Mouse (Mus musculus) small intestine, adult 2 months (tissue): ENCODE results near the gene Ncdn. TPM values are rescaled to one million over a fixed set of nuclear protein-coding genes. Genes with fewer than 3 reads are reported as not detected.

ENCODE experiments used
- H3K27ac ChIP-seq: fragments of 200-500 bp; 2 replicates; pipeline ENCODE4 v1.5.1; 2012; ENCODE audit warnings: low read depth, low read length, control low read depth, inconsistent platforms; ENCODE audit not compliant: insufficient read depth
- H3K27me3 ChIP-seq: fragments of 200-500 bp; 2 replicates; pipeline ENCODE4 v1.6.1; 2012; ENCODE audit warnings: mild to moderate bottlenecking, moderate library complexity, low read length, inconsistent platforms; ENCODE audit not compliant: control insufficient read depth, insufficient read depth
- H3K36me3 ChIP-seq: fragments of 200-500 bp; 2 replicates; pipeline ENCODE4 v1.6.1; 2012; ENCODE audit warnings: mild to moderate bottlenecking, low read length, control low read depth, inconsistent platforms; ENCODE audit not compliant: control insufficient read depth, insufficient read depth
- H3K4me1 ChIP-seq: fragments of 200-500 bp; 2 replicates; pipeline ENCODE4 v1.6.1; 2012; ENCODE audit warnings: low read length, inconsistent platforms, mixed read lengths; ENCODE audit not compliant: control insufficient read depth, insufficient read depth, insufficient read length
- H3K4me3 ChIP-seq: fragments of 200-500 bp; 2 replicates; pipeline ENCODE4 v1.5.1; 2012; ENCODE audit warnings: low read depth, mild to moderate bottlenecking, control low read depth, inconsistent platforms, low read length, moderate library complexity
- CTCF ChIP-seq: fragments of 200-500 bp; IDR thresholded peaks from 2 replicates; pipeline ENCODE4 v1.5.1; 2012; ENCODE audit warnings: low read depth, mild to moderate bottlenecking, control low read depth, inconsistent platforms, low read length, moderate library complexity, mixed read lengths; ENCODE audit not compliant: insufficient replicate concordance, insufficient read length; ENCODE audit errors: extremely low read depth
- POLR2A ChIP-seq: fragments of 200-500 bp; IDR thresholded peaks from 2 replicates; pipeline ENCODE4 v1.6.1; 2012; ENCODE audit warnings: low read depth, mild to moderate bottlenecking, control low read depth, inconsistent platforms, low read length, moderate library complexity
- WGBS: fragments of 180-500 bp; shearing (Covaris S2); methylation state at CpG from one replicate; pipeline ENCODE4 v1.1.7; 2018; 5-methylcytosine and 5-hydroxymethylcytosine counted together
- polyA plus RNA-seq: library from polyadenylated mRNA; depleted of rRNA; stranded (reverse); fragments of >200 nt; gene quantifications from 2 replicates; pipeline ENCODE4 v1.2.3, GENCODE M21; 2012

Gene Ncdn
- polyA plus RNA-seq, 1 experiment = 27.2 TPM

GRCm38 (mm10) chr4:126752608-126753141 is 563 bp downstream of the Ncdn start:
- under 1% methylated on average over 23 of the region's 23 CpGs for WGBS

GRCm38 (mm10) chr4:126752024-126752607 is 1.1 kb downstream of the Ncdn start:
- TF ChIP-seq POLR2A (no peak), CTCF (no peak)
- WGBS = 17% methylated on average over 13 of the region's 13 CpGs
- no peak overlapping the region for H3K27ac ChIP-seq

More at GRCm38 (mm10) chr4:126752608-126753141, 563 bp downstream of the Ncdn start:
- peaks cover 11% of the 10 kb centered on the region; the same call in 1 of the 2 replicates for H3K36me3 ChIP-seq
- H3K4me3 ChIP-seq = peak overlapping the region; percentile 94
- no peaks in the 10 kb centered on the region for H3K27me3 ChIP-seq
- TF ChIP-seq CTCF = no peak
- no peak for TF ChIP-seq POLR2A
- H3K4me1 ChIP-seq = peaks cover 16% of the 10 kb centered on the region
- H3K27ac ChIP-seq = no peak overlapping the region

GRCm38 (mm10) chr4:126751556-126752023 is 1.6 kb downstream of the Ncdn start:
- TF ChIP-seq POLR2A = no peak
- no peak for TF ChIP-seq CTCF
- Histone ChIP-seq H3K4me1 (peaks cover 16% of the 10 kb centered on the region), H3K27me3 (no peaks in the 10 kb centered on the region), H3K27ac (no peak overlapping the region), H3K36me3 (peaks cover 19% of the 10 kb centered on the region), H3K4me3 (no peak overlapping the region)
- WGBS = 84% methylated on average over 10 of the region's 10 CpGs

More at GRCm38 (mm10) chr4:126752024-126752607, 1.1 kb downstream of the Ncdn start:
- Histone ChIP-seq H3K27me3 (no peaks in the 10 kb centered on the region), H3K4me3 (peak overlapping the region; percentile 94), H3K4me1 (peaks cover 16% of the 10 kb centered on the region), H3K36me3 (peaks cover 13% of the 10 kb centered on the region)

GRCm38 (mm10) chr4:126750863-126751555 is 2.2 kb downstream of the Ncdn start:
- Histone ChIP-seq H3K27me3 (no peaks in the 10 kb centered on the region), H3K27ac (no peak overlapping the region), H3K36me3 (peaks cover 23% of the 10 kb centered on the region), H3K4me1 (peaks cover 16% of the 10 kb centered on the region), H3K4me3 (no peak overlapping the region)
- TF ChIP-seq POLR2A = no peak
- no peak for TF ChIP-seq CTCF
- 90% methylated on average over 8 of the region's 8 CpGs for WGBS

GRCm38 (mm10) chr4:126750046-126750683 is 3.1 kb downstream of the Ncdn start:
- Histone ChIP-seq H3K36me3 (peaks cover 29% of the 10 kb centered on the region), H3K4me1 (peaks cover 11% of the 10 kb centered on the region), H3K27me3 (no peaks in the 10 kb centered on the region), H3K4me3 (no peak overlapping the region), H3K27ac (no peak overlapping the region)
- WGBS = 87% methylated on average over 26 of the region's 26 CpGs
- TF ChIP-seq CTCF (no peak), POLR2A (no peak)

GRCm38 (mm10) chr4:126749553-126749952 is 3.7 kb downstream of the Ncdn start:
- TF ChIP-seq POLR2A = no peak
- TF ChIP-seq CTCF = no peak
- no peak overlapping the region for H3K27ac ChIP-seq
- no peaks in the 10 kb centered on the region for H3K27me3 ChIP-seq
- peaks cover 11% of the 10 kb centered on the region for H3K4me1 ChIP-seq
- H3K4me3 ChIP-seq = no peak overlapping the region
- 86% methylated on average over 11 of the region's 11 CpGs for WGBS
- H3K36me3 ChIP-seq = peaks cover 34% of the 10 kb centered on the region

- Histone ChIP-seq H3K36me3 (peaks cover 37% of the 10 kb centered on the region), H3K4me1 (peaks cover 11% of the 10 kb centered on the region), H3K27me3 (no peaks in the 10 kb centered on the region), H3K27ac (no peak overlapping the region), H3K4me3 (no peak overlapping the region)
- no peak for TF ChIP-seq CTCF
- TF ChIP-seq POLR2A = no peak
- 94% methylated on average over 8 of the region's 8 CpGs for WGBS
Measured at GRCm38 (mm10) chr4:126748381-126748780, 4.9 kb downstream of the Ncdn start.
